Mouse (Mus musculus): Measurements from ENCODE around the gene Ttc27.

Ttc27 gene

DNA sequence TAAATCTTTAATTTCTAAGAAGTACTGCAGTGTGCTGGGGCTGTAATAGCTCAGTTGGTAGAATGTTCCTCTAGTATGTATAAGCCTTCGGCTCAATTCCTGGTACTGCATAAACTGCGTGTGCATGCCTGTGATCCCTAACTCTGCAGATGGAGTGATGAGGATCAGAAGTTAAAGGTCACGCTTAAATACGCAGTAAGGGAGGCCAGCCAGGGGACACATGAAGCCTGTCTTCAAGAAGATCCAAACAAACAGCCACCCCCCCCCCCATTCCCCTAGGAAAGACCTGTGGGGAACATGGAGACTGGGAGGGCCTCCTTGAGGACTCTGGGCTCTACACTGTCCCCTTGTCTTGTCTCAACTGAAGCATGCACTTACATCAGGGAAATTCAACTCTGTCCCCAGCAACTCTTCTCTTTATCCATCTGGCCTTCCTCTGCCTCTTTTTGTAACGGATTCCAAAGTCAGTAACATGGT lies 36.1 kb downstream of the Ttc27 start:
- no peak for DNase-seq (ENCODE audit: low spot score)

DNA sequence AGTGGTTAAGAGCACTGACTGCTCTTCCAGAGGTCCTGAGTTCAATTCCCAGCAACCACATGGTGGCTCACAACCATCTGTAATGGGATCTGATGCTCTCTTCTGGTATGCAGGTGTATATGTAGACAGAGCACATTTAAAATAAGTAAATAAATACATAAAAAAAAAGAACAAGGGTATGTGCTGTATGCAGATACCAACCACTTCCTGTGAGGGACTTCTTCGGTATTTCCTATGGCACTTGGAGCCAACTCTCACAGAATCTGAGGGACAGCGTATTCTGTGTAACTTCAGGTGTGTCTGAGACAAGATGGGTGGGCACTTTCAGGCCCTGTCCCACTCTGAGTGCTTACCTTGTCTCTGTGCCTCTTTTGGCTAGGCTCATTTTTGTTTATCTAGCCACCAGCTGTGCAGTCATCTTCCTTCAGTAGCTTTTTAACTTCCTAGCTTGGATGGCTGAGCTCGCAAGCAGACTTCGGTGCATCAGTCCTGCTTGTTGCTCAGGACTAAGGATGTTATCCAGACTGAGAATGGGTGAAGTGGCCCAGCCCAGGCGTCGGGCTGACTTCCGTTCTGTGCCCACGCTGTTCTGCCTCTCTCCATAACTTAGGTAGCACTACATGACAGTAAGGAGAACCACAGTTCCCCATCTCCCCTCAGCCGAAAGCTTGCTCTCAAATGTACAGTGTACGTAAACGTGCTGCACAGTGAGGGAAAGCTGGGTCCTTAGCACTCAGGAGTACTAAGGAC lies 37.0 kb downstream of the Ttc27 start:
- no peak for DNase-seq (ENCODE audit: low spot score)

DNA sequence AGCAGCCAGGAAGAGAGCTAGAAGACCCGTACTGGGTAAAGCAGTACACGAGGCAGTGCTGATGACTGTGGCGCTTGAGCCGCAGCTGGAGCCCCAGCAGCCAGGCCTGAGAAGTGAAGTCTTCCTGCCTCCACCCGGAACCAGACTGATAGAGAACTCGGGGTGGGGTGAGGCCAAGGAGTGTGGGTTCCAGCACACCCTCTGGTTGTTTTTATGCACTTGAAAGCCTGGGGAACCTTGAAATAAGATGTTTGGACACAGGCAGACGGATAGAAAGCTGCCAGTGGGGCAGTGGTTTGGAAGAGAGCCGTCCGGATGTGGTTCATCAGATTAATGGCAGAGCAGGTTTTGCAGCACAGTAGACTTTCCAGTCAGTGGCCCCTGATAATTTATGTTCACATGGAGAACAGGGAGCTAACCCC lies 51.9 kb downstream of the Ttc27 start:
- no peak for DNase-seq (ENCODE audit: low spot score)

GRCm38 (mm10) chr17:74772364-74772763 lies 54.8 kb downstream of the Ttc27 start:
- no peak for DNase-seq (ENCODE audit: low spot score)

DNA sequence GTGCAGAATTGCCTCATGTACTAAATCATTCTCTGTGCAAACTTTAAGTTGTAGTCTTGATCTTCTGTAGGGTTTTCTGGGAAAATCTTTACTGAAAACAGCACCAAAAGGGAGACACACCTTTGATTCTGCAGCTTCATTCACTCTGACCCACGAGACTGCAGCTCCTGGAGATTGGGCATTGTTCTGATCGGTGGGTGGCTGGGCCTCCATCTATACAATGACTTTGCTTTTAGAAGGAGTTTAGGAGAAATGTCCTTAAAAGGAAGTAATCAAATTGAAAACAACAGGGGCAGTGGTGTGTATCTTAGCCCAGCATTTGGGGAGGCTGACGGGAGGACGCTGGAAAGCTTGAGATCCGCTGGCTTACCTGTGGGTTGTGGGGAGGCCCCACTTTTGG lies 56.0 kb downstream of the Ttc27 start:
- no peak for DNase-seq (ENCODE audit: low spot score)

GRCm38 (mm10) chr17:74780133-74780532 lies 62.6 kb downstream of the Ttc27 start:
- DNase-seq (ENCODE audit: low spot score), result no peak

DNA sequence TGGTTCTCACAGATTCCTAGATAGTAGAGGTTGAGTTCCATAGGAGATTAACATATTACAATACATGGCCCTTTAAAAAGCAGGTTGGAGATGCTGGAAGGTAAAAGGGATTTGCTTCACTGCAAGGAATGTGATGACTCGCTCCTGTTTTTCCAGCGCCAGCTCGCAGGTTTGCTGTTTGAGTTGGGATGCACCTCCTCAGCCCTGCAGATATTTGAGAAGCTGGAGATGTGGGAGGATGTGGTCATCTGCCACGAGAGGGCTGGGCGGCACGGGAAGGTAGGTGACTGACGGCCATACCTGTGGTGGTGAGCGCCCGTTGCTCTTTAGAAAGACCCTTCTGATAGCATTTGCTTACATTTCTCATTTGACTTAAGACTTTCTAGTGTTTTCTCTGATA lies 63.1 kb downstream of the Ttc27 start:
- no peak for DNase-seq (ENCODE audit: low spot score)

GRCm38 (mm10) chr17:74781911-74782310 lies 64.4 kb downstream of the Ttc27 start:
- no peak for DNase-seq (ENCODE audit: low spot score)

DNA sequence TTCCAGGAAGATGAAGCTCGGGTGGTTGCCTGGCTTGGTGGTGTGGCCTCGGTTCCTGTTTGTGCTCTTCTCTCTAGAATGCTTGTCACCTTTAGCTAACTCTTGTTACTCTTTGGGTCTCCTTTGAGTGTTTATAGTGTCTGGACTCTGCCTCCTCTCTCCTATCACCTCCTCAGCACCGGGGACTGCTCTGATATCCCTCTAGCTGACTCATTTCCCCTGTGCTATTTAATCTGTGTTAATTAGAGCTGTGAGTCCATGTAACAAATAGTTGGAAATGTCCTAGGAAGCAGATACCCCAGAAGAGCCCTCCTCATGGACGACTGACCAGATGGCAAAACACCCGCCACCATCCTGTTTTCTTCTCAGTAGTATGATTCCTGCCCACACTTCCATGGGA lies 68.1 kb downstream of the Ttc27 start:
- DNase-seq (ENCODE audit: low spot score), result no peak

- DNase-seq (ENCODE audit: low spot score), result no peak
Observed at GRCm38 (mm10) chr17:74786198-74786734, 68.7 kb downstream of the Ttc27 start.

- DNase-seq (ENCODE audit: low spot score), result no peak
Observed at GRCm38 (mm10) chr17:74796023-74796699, 78.6 kb downstream of the Ttc27 start.

DNA sequence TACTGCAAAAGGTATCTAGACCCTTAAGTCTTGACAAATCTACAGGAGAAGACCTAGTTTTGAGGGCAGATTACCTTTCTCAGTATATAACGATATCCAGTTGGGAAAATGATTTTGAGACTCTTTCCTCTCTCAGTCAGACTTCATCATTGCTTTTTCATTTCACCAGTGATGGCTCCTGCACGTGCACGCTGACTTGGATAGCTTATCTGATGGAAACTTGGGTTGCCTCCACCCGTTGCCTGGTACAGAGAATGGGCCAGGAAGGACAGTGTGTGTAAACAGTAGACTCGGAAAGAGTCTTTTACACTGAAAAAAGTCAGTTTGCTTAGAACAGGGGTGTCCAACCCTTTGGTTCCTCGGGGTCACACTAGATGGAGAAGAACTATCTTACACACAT lies 82.3 kb downstream of the Ttc27 start:
- no peak for DNase-seq (ENCODE audit: low spot score)

DNA sequence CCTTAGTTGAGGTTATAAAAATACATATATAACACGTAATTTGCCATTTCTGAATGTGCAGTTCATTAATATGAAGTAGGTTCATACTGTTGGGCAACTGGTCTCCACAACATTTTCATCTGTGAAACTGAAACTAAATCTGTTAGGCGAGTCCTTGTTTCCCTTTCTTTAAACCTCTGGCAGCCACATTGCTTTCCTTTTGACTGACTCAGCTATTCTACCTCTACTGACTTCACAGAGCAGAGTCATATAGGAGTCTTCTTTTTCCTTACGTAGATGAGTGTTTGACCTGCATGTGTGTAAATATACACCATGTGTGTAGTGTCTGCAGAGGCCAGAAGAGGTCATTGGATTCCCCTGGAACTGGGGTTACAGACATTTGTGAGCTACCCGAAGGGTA lies 85.2 kb downstream of the Ttc27 start:
- no peak for DNase-seq (ENCODE audit: low spot score)

DNA sequence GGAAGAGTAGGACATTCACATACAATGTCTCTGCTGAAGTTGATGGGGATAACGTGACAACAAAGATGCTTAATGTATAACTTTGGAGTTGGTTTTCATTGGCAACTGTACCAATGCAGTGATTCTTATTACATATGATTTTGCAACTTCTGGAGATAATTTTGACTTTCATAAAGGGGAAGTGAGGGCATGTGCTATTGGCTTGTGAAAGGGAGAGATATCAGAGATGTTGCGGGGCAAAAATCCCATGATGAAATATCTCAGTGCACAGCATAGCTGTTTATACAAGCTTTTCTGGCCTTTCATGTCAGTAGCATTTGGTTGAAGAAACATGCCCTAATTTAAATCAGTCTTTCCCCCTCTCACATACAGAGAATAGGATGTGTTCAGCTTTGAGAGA lies 86.3 kb downstream of the Ttc27 start:
- no peak for DNase-seq (ENCODE audit: low spot score)

DNA sequence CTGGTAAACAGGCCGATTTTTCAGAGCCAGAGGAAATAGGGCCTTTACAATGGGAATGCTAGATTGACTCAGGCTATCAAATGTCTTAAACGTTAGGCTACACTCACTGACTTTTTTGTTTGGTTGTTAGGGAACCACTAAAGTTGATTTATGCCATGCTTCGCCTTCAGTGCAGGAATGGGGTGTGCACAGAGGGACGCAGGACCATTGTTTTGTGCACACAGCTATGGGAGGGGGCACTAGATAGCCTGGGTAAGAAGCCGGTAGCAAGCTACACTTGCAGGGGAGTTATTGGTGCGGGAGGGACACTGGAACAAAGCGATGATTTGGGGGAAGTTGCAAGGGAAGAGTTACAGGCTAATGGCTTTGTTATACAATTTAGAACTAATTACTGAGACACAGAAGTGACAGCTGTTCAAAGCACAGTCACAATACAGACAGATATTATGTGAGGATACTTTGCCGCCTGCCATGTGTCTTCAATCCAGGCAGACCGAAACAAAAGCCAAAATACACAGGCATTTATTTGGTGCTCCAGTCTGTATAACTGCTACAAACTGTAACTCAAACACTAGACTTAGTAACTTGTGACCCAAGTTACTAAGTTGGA lies 86.9 kb downstream of the Ttc27 start:
- DNase-seq (ENCODE audit: low spot score), result no peak

DNA sequence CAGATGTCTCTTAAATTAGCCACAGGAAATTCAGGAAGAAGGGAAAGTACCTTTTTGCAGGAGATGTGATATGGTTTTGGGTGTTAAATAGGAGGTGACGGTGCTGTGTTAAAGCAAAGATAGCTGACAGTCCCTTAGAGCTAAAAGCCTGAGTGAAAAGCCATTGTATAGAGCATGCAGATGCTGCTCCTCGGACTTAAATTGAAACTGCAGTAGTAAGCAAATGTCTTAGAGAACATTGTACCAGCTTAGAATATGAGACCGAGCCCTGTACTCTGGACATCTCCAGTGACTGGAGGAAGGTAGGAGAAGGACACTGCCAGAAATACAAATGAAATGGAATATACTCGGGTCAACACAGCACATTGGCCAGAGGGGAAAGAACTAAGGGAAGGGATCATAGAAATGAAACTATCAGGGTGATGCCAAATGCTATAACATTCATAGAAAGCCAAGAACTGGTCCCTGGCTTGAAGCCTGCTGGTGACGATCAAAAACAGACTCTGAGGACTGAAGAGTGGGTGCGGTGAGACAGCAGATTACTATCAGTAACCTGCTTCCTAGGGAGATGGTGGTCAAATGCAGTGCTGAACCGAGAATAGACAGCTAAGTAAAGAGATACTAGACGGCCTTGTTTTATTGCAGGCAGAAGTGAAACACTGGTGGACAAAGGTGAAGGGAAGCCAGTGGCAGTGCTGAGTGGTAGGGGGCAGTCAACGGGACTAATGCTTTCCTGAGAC lies 90.1 kb downstream of the Ttc27 start:
- no peak for DNase-seq (ENCODE audit: low spot score)

DNA sequence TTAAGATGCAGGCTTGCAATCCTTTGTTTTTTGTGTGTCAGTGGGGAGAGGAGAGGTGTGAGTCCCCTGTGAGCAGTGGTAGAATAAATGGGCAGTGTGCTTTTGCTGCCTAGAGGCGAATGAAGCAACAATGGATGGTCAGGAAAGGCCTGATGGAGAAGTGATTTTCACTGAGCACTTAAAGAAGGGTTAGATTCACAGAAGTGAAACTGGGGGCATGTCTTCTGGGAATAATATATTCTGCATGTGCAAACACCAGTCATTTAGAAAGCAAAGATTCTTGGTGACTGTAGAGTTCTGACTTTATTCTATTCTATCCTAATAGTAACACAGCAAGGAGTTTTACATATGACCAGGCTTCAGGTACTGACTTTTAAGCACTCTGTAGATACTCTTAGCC lies 90.8 kb downstream of the Ttc27 start:
- DNase-seq (ENCODE audit: low spot score), result no peak

DNA sequence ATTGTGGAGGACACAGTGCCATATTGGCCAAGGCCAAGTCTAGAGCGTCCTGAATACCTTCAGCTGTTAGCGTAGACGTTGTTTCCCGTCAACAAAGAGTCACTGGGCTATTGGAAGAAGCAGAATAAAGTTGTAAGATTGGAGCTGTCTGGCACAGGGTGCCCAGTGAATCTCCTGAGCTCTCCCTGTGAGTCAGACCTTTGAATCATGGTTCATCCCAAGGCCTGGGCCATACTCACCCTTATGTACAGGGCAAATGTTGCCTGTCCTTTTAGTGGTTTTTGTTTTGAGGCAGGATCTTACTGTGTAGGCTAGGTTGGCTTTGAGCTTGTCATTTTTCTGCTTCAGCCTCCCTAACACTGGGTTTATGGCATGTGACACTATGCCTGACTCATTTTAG lies 91.4 kb downstream of the Ttc27 start:
- DNase-seq (ENCODE audit: low spot score), result no peak

DNA sequence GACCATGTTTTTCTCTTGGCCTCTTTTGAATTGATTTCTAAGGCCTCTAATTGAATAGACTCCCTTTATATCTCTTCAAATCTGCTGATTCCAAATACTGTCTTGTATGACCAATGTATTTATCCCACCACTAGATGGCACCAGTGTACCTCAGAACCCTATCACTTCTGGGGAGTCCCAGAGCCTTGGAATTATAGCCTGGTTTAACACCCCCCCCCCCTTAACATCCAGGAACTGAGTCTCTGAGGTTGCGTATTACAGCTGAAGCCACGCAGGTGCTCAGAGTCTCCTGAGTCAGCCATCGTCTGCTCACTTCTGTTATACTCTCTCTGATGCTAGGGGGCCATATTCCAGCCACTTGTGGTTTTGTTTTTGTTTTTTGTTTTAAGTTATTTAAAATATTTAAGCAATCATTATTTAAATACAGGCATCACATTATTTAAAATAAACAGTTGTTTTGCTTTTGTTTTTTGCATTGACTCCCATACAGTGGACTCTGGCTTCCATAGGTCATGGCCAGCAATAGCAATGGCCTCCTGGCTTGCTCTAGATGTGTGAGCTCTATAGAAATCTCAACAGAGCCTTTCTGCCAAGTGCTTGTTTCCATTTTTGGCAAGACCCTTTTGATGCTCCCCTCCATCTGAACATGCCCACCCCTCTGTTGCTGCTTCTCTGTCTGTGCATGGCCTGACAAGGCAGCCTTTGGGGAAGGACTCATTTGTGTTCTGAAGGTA lies 93.5 kb downstream of the Ttc27 start:
- DNase-seq (ENCODE audit: low spot score), result no peak

DNA sequence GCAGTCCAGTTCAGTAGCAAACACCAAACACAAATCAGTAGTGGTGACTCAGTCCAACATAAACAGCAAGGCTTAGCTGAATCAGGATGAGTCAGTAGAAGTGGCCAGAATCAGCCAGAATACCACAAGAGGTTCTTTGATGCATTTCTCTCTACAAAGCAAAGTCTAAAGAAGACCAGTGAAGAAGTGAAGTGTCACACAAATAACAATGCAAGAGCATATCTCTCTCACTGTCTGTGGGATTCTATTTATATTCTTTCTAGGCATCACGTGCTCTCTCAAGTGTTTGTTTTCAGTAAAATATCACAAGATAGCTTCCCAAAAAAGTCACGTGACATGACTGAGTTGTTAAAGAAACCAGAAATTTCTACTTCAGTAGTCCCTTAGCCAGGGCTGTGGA lies 102.2 kb downstream of the Ttc27 start:
- DNase-seq (ENCODE audit: low spot score), result no peak

DNA sequence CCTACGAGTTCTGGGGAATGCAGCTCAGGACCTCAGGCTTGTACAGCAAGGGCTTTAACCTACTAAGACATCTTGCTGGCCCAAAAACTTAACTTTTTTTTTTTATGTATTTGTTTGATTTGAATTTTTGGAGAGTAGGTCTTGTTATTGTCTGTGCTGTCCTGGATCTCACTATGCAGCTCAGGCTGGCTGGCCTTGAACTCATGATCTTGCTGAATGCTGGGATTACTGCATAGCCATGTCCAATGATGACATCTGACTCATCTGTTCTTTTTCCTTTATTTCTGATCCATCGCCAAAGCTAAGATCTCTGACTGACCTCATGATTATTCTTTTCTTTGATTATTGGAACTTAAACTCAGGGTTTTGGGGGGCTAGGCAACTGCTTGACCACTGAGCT lies 113.3 kb downstream of the Ttc27 start:
- no peak for DNase-seq (ENCODE audit: low spot score)

DNA sequence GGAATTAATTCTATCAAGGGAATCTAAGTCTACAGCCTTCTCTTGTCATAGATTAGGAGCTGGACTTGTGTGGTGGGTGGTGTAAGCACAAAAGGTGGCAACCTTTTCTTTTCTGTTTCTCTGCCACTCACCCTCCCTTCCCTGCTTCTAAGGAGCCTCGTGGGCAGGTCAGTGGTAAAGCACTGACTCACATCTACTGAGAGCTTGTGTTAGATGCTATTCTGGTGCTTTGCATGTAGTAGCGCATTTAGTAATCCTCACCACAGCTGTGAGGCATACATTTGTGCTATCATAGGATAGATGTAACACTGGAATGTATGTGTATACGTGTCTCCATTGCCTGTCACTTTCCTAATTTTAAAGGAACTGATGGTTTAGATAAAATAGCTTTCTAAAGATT lies 124.2 kb downstream of the Ttc27 start:
- no peak for DNase-seq (ENCODE audit: low spot score)

All from urinary bladder, postnatal 10 days (tissue).